Mouse (Mus musculus) adrenal gland, postnatal 14 days (tissue): ENCODE results near the gene Rbm4b. TPM values are rescaled to one million over a fixed set of nuclear protein-coding genes. Genes with fewer than 3 reads are reported as not detected.
A peak's percentile ranks its signal among the peaks of the same experiment; 100 is the strongest.

ENCODE experiments used
- DNase-seq: peaks from one replicate; pipeline ENCODE4 v3.0.0; 2021; ENCODE audit warnings: mixed read lengths
- long read RNA-seq, 2 experiments: library from polyadenylated mRNA; stranded (forward); transcript quantifications; one replicate each; pipeline ENCODE4 v2.0.0; 2021
- total RNA-seq: library from RNA; stranded (reverse); gene quantifications from 2 replicates; pipeline ENCODE4 v1.2.3, GENCODE M21; 2021

Gene Rbm4b
- 13.1 and 15.2 TPM in 2 replicates for total RNA-seq
- long read RNA-seq, experiment 1, full-length matches to known transcripts = 19 of 24 reads
- long read RNA-seq, experiment 1, partial matches to known transcripts = 0 of 24 reads
- long read RNA-seq, experiment 1, other reads (novel, unspliced or antisense) = 5 of 24 reads
- long read RNA-seq, experiment 2, full-length matches to known transcripts = 26 of 29 reads
- long read RNA-seq, experiment 2, partial matches to known transcripts = 0 of 29 reads
- long read RNA-seq, experiment 2, other reads (novel, unspliced or antisense) = 3 of 29 reads

DNA sequence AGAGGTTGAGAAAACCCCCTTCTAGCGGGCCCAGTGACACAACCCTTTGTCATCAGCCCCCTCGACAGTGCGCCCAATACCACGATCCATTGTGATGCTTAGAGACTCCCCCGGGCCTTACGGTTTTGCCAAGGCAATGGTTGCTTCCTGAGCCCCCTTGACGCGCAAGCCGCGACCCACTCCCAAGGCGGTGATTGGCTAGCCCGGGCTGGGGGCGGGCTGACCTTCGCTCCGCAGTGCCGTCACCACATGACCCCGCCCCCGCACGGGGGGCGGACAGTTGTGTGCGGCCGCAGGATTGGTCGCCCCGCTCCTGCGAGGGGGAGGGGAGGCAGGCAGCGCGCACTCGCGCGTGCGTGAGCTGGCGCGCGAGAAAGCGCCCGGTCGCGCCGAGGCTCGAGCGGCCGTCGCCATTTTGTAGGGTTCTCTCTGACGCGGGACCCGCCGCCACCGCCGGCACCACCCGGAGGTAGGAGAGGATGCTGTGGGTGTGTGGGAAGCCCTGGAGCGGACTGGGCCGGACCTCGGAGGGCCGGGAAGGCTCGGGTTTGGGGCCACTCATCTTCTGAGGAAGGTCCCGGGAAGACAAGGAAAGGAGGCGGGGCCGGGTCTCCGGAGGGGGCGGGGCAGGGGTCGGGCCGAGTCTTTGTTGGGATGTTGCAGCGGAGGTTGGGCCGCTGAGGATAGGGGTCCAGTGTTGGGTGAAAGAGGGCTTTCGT is at the start of gene Rbm4b:
Rbm4b (plus strand) TSS at position 305 of the 719 bp plus-strand sequence.
- peak; percentile 99 for DNase-seq

DNA sequence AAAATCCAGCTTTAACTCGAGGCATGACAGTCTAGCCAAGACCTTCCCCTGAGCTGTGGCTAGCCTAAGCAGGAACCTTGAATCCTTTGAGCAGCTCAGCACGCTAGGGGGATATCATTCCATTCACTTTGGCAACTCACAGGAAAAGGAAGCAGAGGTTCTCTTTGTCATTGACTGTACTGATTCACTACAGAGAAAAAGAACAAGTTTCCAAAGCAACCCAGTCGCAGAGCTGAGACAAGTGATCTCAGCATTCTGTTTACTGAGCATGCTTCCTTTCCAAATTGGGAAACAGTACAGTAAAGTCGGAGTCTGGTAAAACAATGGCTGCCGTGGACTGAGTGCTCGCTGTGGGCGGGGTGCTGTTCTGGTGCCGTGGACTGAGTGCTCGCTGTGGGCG is 47.5 kb upstream of the Rbm4b start:
- DNase-seq = no peak

DNA sequence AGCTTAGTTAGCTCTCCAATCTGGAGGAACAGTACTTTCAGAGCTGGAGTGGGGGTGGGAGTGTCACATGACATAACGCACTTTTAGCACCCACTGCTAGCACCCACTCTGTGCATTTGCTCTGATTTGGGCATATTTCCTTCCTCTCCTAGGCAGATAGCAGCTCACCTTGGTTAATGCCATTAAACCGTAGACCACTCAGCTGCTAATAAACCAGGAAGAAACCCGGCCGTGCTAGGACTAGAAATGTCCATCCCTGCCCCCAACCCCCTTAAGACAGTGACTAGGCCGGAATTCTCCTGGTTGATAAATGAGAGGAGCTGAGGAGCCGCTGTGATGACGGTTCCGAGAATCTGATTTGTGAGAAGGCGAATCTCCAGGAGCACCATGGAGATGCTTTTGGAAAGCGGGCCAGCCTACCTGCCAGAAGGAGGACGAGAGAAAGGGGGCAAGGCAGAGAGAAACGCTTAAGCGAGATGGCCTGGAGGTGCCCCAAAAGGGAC is 45.1 kb upstream of the Rbm4b start, which contains the start of gene Sptbn2:
Sptbn2 (plus strand) TSS at position 70 of the 503 bp plus-strand sequence.
- no peak for DNase-seq

DNA sequence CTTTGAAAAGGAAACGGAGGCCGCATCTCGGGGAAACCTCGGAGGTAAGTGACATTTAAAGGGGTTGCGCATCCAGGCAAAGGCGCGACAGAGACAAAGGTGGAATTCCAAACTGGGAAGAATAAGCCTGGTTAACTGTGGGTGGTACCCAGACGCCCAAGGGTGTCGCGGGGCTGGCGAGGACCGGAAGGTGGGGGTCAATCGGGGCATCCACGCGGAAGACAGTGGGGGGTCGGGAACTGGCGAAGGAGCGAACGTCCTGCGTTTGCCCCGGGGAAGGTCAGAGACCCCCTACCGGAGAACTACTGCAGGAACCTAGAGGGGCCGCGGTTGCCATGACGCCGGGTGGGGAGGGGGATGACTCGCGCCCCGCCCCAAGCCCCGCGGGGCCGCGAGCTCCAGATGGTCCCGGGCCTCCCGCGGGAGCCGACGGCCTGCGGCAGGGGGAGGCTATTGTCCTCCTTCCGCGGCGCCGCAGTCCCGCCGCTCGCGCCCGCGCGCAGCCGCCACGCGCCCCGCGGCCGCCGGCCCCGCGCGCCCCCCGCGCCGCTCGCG is 44.6 kb upstream of the Rbm4b start:
- no peak for DNase-seq

DNA sequence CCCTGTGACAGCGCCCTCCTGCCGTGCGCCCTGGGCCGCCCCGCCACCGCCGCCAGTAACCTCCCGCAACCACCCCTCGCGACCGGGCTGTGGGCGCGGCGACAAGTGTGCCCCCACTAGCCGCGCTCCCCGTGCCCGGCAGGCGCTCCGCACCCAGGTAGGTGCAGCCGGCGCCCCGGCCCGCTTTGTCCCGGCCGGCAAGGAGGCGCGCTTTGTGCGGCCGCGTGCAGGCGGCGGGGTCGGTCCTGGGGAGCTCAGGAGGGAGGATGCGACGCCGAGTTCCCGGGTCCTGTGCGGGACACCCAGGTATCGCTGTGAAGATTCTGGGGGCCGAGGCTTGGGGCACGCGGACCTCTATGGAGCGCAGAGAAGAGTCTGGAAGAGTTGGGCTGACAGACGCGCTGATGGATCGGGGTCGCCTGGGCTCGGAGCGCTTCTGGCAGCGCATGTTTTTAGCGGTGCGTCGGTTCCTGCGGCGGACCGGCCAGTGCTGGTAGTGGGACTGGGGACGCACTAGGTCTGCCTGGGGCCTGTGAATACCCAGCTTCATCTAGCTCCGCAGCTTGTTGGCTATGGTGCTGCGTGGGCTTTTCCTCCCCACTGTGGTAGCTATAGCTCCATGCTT is 44.0 kb upstream of the Rbm4b start:
- peak; percentile 15 for DNase-seq

DNA sequence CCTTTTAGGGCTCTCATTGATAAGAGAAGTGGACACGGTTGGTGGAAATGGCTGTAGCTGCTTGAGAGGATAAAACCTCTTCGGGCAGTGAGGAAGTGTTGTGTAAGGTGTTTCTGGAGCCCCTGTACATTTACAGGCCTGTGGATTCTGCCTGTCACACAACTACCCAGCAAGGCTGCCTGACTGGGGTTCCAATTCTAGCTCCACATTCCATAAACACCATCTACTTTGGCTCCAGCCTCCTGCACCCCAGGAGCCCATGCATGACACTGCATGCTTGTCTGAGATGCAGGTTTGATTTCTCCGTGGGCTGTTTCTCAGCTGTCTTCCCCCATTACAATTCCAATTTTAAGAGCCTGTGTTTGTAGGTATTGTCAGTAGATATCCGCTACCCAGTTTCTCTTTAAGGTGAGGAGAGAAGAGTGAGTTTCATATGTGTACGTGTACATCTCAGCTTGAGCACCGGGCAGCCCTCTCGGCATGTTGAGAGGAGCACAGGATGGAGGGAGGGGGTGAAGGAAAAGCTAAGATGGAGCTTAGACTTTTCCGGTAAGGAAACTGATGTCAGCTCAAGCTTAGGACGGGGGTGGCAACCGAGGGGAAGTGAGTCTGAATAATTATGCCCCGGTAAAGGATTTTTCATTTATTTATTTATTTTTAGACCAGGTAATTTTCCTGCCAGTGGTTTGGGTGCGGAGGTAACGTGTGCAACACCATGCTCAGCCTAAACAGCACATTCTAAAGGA is 43.3 kb upstream of the Rbm4b start:
- DNase-seq = no peak

DNA sequence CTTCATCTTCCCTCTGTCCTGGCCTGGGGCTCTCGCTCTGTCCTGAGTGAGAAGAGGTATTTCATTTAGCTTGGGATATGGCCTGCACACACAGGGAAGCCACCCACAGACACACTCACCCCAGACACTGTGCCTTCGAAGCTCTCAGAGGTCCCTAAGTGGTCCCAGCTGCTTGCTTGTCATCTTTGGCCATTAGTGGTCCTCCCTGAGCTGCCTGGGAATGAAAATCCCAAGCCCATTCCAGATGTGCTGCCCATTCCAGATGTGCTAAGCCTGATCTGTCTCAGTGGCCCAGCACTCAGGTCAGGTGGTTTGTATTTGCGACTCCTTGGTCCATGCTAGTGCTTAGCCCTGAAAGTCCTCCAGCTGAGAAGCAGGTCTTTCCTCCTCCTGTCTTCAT is 42.4 kb upstream of the Rbm4b start:
- no peak for DNase-seq

DNA sequence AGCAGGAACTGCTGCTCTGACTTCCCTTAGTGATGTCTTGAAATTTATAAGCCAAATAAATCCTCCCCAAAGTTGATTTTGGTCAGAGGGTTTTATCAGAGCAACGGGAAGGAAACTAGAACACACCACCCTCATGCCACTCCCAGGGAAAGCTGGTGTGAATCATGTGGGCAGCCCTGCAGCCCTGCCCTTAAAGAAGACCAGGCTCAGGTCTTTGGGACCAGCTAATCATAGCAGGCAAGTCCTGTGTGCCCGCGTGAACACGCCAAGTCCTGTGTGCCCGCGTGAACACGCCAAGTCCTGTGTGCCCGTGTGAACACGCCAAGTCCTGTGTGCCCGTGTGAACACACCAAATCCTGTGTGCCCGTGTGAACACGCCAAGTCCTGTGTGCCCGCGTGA is 39.5 kb upstream of the Rbm4b start:
- DNase-seq = no peak

DNA sequence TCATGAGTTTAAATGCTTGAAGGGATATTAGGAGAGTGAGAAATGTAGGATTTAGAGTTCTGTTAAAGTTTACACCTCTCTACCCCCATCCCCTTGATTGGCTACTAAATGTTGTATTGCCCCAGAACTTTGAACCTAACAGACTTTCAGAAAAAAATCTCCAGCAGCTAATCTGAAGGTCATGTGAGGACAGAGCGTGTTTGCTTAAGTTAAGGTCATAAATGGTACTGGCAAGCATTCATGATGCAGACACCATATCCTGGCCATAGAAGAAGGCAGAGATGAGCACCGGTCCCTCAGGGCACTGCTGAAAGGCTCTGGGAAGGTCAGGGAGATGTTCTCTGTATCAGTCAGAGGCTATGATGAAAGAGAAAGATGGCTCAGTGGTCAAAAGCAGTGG is 39.0 kb upstream of the Rbm4b start:
- no peak for DNase-seq

DNA sequence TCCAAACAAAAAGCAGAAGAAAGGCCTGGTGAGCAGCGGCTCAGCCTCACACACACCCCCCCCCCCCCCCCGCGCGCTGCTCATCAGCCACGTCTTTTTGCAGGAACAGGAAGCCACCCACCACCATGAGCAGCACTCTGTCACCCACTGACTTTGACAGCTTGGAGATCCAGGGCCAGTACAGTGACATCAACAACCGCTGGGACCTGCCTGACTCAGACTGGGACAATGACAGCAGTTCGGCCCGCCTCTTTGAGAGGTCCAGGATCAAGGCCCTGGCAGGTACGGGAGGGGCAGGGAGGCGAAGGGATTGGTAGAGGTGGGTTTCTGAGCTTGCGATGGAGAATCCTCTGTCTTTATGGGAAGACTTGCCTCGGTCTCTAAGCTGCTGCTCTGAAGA is 37.6 kb upstream of the Rbm4b start:
- peak; percentile 35 for DNase-seq

DNA sequence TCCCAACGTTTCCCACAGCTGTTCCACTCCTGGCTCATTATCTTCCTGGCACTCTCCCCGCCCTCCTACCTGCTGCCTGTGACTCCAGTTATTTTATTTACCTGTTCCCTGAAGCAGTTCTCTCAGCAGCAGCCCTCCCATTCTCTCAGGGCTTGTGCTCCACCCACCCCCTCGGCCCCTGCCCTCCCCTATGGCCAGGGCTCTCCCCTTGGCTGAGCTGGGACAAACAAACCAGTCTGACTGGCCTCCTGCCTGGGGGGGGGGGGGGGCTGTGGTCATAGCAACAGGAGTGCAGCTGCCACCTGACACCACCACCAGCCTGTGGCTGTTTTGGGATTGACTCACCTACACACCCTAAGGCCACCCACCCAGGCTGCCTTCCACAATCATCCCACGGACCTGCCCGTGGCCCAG is 36.9 kb upstream of the Rbm4b start:
- no peak for DNase-seq

DNA sequence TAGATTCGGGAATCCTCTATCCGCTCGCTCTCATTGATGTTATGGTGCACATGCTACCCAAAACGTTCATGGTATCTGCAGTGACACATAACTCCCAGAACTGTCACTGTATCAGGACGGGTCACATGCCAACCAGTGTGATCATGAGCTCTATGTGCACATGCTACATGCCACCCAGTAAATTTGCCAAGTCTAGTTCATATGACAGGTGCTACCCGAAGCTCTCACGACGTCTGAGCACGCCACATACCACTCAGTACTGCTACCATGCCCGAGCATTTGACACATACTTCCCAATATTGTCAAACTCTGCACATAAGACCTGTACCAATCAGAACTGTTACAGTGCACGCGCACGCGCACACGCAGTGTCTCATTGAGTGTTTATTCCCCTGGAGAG is 36.2 kb upstream of the Rbm4b start:
- DNase-seq = no peak

DNA sequence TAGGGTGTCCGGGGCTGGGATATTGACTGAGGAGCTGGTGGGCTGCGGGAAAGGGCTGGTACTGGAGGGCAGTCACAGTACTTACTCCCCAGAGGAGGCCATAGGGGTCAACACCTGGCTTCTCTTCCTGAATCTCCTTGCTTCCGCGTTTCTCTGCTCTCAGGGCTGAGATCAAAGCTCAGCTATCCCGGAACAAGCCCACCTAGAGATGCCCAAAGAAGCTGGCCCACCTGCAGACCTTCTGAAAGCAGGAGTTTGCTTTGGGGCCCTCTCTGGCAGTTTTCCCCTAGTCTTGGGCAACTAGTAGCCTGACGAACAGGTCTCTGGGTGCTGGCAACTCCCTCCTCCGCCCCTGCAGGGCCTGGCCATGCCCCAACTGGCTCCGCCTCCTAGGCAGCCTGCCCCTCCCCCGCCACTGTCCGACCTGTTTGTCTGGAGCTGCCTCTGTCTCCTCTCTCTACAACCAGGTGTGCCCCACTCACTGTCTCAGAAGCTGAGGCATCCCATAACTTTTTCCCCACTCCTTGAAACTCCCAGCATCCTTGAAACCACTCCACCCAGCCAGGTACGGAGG is 35.5 kb upstream of the Rbm4b start:
- DNase-seq = peak; percentile 58

DNA sequence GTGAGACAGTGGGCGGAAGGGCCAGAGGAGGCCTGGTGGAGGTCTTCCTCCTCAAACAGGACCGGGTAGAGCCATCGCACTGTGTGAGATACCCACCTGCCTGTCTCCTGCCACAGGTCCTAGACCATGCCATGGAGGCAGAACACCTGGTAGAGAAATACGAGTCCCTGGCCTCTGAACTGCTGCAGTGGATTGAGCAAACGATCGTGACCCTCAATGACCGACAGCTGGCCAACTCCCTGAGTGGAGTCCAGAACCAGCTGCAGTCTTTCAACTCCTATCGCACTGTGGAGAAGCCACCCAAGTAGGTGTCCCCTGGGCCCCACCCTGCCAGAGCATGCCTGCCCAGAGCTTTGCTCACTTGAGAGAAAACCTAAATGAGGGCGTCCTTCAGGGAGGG is 27.1 kb upstream of the Rbm4b start:
- DNase-seq = no peak

DNA sequence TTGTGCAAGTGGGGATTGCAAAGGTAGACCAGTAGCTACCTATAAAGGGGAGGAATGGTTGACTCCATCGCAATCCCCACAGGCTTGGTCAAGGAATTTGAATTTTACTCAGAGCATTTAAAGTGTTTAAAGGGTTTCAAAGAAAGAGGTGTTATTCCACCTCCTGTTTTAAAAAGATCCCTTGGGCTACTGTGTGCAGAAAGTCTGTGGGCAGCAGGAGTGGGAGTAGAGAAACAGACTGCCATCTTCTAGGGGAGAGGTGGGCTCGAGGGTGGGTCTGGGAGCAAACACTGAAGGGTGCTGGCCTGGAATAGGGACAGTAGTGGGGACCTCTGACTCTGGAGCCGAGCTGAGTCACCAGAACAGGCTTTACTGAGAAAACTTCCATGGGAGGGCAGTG is 23.2 kb upstream of the Rbm4b start:
- DNase-seq = no peak

DNA sequence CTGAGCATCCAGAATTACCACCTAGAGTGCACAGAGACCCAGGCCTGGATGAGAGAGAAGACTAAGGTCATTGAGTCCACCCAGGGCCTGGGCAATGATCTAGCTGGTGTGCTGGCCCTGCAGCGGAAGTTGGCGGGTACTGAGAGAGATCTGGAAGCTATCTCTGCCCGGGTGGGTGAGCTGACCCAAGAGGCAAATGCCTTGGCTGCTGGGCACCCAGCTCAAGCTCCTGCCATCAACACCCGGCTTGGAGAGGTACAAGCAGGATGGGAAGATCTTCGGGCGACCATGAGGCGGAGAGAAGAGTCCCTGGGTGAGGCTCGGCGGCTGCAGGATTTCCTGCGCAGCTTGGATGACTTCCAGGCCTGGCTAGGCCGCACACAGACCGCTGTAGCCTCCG is 18.4 kb upstream of the Rbm4b start:
- DNase-seq = no peak

DNA sequence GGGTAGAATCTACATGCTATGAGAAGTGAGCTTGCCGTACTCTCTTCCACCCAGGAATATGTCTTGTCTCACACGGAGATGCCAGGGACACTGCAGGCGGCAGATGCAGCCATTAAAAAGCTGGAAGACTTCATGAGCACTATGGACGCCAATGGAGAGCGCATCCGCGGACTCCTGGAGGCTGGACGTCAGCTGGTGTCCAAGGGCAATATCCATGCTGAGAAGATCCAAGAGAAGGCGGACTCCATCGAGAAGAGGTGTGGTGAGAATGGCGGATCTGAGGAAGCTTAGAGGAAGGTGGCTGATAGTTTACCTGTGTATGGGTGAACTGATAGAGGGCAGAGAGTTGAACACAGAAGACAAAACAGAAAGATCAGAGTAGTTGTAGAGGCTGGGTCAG is 17.2 kb upstream of the Rbm4b start:
- DNase-seq = no peak

DNA sequence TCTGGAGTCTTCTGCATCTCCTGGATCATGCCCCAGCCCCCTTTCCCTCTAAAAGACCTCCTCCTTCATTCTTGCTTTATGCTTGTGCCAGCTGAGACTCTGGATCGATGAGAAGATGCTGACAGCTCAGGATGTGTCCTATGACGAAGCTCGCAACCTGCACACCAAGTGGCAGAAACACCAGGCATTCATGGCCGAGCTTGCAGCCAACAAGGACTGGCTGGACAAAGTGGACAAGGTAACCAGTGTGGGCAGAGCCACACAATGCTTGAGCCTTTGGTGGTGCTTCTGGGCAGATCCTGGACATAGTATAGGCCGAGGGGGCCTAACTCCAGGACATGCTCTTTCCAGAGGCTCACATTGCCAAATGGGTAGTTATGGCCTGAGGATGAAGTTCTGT is 16.5 kb upstream of the Rbm4b start:
- no peak for DNase-seq

DNA sequence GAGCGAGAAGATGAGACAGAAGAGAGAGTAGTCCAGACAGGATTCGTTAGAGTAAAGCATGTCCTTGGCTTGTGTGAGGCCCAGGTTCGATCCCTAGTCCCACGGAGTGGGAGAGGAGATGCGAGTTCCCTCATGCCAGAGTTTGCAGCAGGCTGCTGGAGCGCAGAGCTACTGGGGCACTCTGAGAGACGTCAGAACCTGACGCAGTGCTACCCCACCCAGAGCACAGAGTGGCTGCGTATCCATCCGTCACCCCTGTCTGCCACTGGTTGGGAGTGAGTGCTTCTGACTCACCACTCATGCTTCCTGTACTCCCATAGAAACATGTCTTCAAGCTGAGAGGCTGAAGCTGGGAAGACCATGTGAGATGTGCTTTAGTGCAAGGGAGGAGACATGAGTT is 14.8 kb upstream of the Rbm4b start:
- DNase-seq = peak; percentile 18

DNA sequence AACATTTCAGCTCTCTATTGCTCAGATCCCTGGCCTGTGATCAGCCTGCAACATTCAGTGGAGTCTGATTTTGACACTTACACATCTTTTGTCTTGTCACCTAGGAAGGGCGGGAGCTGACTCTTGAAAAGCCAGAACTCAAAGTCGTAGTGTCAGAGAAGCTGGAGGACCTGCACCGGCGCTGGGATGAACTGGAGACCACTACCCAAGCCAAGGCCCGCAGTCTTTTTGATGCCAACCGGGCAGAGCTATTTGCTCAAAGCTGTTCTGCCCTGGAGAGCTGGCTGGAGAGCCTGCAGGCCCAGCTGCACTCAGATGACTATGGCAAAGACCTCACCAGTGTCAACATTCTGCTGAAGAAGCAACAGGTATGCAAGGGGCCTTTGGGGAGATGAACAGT is 14.1 kb upstream of the Rbm4b start:
- DNase-seq = no peak

DNA sequence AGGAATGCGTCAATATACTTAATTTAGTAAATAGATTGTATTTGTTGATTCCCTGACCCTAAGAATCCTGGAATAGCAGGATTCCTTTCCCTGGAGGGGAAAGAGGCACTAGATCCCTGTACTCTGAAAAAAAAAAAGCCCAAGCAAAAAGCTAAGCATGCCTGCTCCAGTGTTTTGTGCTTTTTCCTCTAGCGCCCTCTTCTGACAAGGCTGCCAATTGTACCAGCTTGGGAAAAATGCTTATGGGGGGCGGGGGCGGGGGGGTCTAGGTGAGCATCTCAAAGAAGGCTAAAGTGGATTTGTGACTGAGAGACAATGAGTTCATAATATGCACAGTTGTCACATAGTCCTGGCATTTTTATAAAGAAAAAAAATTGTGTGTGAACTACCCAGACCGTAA is 12.8 kb upstream of the Rbm4b start:
- DNase-seq = peak; percentile 54

DNA sequence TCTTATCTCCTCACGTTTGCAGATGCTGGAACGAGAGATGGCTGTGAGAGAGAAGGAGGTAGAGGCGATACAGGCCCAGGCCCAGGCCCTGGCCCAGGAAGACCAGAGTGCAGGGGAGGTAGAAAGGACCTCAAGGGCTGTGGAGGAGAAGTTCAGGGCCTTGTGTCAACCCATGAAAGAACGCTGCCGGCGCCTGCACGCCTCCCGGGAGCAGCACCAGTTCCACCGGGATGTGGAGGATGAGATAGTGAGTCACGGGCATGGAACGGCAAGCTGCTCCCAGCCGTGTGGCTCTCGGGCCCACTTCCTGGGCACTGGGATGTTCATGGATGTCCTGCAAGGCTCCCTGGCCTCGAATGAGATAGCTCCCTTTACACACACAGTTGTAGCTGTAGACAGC is 12.3 kb upstream of the Rbm4b start:
- DNase-seq = no peak
